Mouse (Mus musculus) lung, embryonic 15.5 days (tissue): ENCODE measurements at regions not wholly inside any gene's neighbourhood (a gene's known extent, or its start where the extent isn't known, plus 50 kb on each side); places are given as distances from the start of the nearest gene placed in this dataset.

Experiments
- ATAC-seq: fragments of 200-750 bp; cut with Nextera tagmentation; 2 replicates; pipeline ENCODE4 v1.8.0; 2017; ENCODE audit warnings: moderate number of reproducible peaks, borderline replicate concordance; ENCODE audit not compliant: low FRiP score, low TSS enrichment; ENCODE audit errors: extremely low read depth
- H3K27ac ChIP-seq: fragments of 300-500 bp; sonication (generic); 2 replicates; pipeline ENCODE4 v1.5.1; 2015; ENCODE audit warnings: moderate library complexity, mild to moderate bottlenecking, inconsistent platforms
- H3K27me3 ChIP-seq: fragments of 300-500 bp; sonication (generic); 2 replicates; pipeline ENCODE4 v1.6.1; 2015; ENCODE audit warnings: inconsistent platforms
- H3K36me3 ChIP-seq: fragments of 300-500 bp; sonication (generic); 2 replicates; pipeline ENCODE4 v1.6.1; 2015; ENCODE audit warnings: inconsistent platforms
- H3K4me1 ChIP-seq: fragments of 300-500 bp; sonication (generic); 2 replicates; pipeline ENCODE4 v1.6.1; 2015; ENCODE audit warnings: inconsistent platforms
- H3K4me2 ChIP-seq: fragments of 300-500 bp; sonication (generic); 2 replicates; pipeline ENCODE4 v1.6.1; 2015; ENCODE audit warnings: inconsistent platforms, mild to moderate bottlenecking, moderate library complexity
- H3K4me3 ChIP-seq: fragments of 300-500 bp; sonication (generic); 2 replicates; pipeline ENCODE4 v1.5.1; 2015; ENCODE audit warnings: mild to moderate bottlenecking, inconsistent platforms
- H3K9ac ChIP-seq: fragments of 300-500 bp; sonication (generic); 2 replicates; pipeline ENCODE4 v1.6.1; 2015; ENCODE audit warnings: inconsistent platforms
- H3K9me3 ChIP-seq: fragments of 300-500 bp; sonication (generic); 2 replicates; pipeline ENCODE4 v1.6.1; 2016; ENCODE audit warnings: inconsistent platforms
- WGBS: fragments of 180-500 bp; shearing (Covaris S2); methylation state at CpG from one replicate; pipeline ENCODE4 v1.1.7; 2015; 5-methylcytosine and 5-hydroxymethylcytosine counted together

DNA sequence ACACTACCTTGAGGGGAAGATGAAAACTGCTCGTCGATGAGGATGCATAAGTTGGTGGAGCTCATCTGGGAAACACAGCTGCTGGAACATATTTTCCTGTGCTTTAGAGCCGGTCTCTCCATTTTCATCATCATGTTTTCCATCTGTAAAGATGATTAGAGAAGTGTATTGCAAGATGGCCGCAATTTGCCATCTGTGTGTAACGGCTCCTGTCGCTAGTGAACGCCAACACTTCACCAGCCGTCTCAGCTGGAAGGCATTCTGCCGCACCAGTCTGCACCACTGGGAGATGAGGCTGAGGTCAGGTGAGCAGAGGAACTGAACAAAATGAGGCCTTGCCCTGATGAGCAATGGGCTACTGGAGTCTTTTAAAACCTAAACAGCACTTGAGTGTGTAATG is 57.4 kb downstream of the Gm21962 start:
- no peak for ATAC-seq
- Histone ChIP-seq H3K9ac (no peak overlapping the region), H3K36me3 (no peaks in the 10 kb centered on the region), H3K4me3 (no peak overlapping the region), H3K9me3 (no peaks in the 10 kb centered on the region), H3K27ac (no peak overlapping the region), H3K4me2 (no peak overlapping the region), H3K27me3 (no peaks in the 10 kb centered on the region), H3K4me1 (no peaks in the 10 kb centered on the region)
- WGBS, result 84% methylated on average over 9 of the region's 9 CpGs

DNA sequence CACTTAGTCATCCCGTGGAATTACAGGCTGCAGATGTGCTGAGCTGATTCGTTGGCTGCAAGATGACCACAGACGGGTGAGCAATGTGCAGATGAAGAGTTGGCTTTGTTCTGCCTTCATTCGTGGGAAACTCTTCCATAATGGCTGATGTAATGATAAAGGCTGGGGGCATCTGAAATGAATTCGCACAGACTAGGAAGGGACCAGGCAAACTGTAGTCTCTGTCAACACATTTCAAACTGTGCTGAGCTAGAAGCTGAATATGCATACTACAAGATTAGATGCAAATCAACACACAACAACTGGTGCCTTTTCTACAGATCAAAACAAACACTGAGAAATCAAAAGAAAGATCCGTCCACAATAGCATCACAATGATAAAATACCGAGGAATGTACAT is 58.1 kb downstream of the Gm21962 start:
- 62% methylated on average over 7 of the region's 7 CpGs for WGBS
- ATAC-seq, result no peak
- no peaks in the 10 kb centered on the region for H3K36me3 ChIP-seq
- H3K27me3 ChIP-seq, result no peaks in the 10 kb centered on the region
- H3K9me3 ChIP-seq, result no peaks in the 10 kb centered on the region
- no peak overlapping the region for H3K4me3 ChIP-seq
- no peak overlapping the region for H3K9ac ChIP-seq
- H3K27ac ChIP-seq, result no peak overlapping the region
- no peaks in the 10 kb centered on the region for H3K4me1 ChIP-seq
- H3K4me2 ChIP-seq, result no peak overlapping the region

DNA sequence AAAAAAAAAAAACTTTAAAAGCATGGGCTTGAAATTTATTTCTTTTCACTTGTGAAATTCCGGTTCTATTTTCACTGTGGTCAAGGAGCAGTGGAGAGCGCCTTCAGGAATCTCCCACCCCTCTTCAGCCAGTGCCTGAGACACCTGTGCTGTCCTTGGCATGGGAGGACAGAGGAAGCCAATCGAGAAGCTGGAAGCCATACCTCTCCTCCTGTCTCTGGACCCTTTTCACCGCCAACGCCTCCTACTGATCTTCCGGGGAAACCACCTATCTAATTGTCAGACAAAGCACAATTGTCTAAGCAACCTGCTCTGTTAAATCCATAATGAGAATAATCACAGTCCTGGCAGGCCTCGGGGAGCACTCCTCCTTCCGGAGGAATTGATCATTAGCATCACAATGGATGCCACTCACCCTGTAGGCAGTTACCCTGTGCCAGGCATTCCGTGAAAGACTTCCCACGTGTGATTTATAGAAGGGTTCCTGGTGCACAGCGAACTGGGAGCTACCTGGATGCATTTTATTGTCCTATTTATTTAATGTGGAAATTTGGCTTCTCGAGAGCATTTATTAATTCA is 66.0 kb downstream of the Gm21962 start:
- no peak overlapping the region for H3K27ac ChIP-seq
- 59% methylated on average over 12 of the region's 12 CpGs for WGBS
- no peak for ATAC-seq

DNA sequence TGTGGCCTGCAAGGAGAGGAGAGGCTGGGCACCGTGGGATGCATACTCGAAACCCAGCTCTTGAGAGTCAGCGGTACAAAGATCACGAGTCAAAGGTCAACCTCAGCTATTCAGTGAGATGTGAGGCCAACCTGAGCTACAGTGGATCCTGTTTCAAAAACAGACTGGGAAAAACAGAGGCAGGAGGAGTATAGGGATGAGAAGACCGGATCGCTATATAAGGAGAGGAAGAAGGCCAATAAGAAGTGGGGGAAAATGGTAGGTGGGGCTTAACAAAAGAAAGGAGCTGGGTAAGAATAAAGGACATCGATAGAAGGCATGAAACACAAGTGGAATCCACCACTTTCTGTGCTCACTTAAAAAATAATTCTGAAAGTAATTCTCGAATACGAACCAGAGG is 70.2 kb downstream of the Gm21962 start:
- WGBS, result 86% methylated on average over 9 of the region's 9 CpGs

More for the DNA sequence above, 66.0 kb downstream of the Gm21962 start:
- H3K36me3 ChIP-seq, result no peaks in the 10 kb centered on the region
- no peak overlapping the region for H3K4me3 ChIP-seq
- no peaks in the 10 kb centered on the region for H3K27me3 ChIP-seq
- no peak overlapping the region for H3K4me2 ChIP-seq
- H3K4me1 ChIP-seq, result no peaks in the 10 kb centered on the region
- no peaks in the 10 kb centered on the region for H3K9me3 ChIP-seq
- no peak overlapping the region for H3K9ac ChIP-seq

GRCm38 (mm10) chr3:137742119-137742518 is 70.8 kb downstream of the Gm21962 start:
- no peaks in the 10 kb centered on the region for H3K36me3 ChIP-seq
- H3K9me3 ChIP-seq, result no peaks in the 10 kb centered on the region
- H3K4me1 ChIP-seq, result no peaks in the 10 kb centered on the region
- no peaks in the 10 kb centered on the region for H3K27me3 ChIP-seq
- ATAC-seq, result no peak
- WGBS, result 79% methylated on average over 4 of the region's 4 CpGs
- no peak overlapping the region for H3K4me3 ChIP-seq
- no peak overlapping the region for H3K4me2 ChIP-seq
- no peak overlapping the region for H3K27ac ChIP-seq
- H3K9ac ChIP-seq, result no peak overlapping the region

More for the DNA sequence above, 70.2 kb downstream of the Gm21962 start:
- Histone ChIP-seq H3K27ac (no peak overlapping the region), H3K36me3 (no peaks in the 10 kb centered on the region), H3K9ac (no peak overlapping the region), H3K4me2 (no peak overlapping the region), H3K9me3 (no peaks in the 10 kb centered on the region), H3K4me3 (no peak overlapping the region), H3K27me3 (no peaks in the 10 kb centered on the region), H3K4me1 (no peaks in the 10 kb centered on the region)
- ATAC-seq, result no peak

- Histone ChIP-seq H3K4me1 (peaks cover 13% of the 10 kb centered on the region), H3K36me3 (no peaks in the 10 kb centered on the region), H3K9me3 (no peaks in the 10 kb centered on the region), H3K27ac (0 out of 2 replicates have a peak overlapping the region, but pooled peaks have one; percentile 51), H3K27me3 (no peaks in the 10 kb centered on the region), H3K4me2 (no peak overlapping the region), H3K4me3 (no peak overlapping the region), H3K9ac (no peak overlapping the region)
- WGBS, result 40% methylated on average over 9 of the region's 9 CpGs
- peak; percentile 64; the same call in 1 of the 2 replicates for ATAC-seq
These were observed 80.5 kb downstream of the Gm21962 start for GRCm38 (mm10) chr3:137751732-137752260.

DNA sequence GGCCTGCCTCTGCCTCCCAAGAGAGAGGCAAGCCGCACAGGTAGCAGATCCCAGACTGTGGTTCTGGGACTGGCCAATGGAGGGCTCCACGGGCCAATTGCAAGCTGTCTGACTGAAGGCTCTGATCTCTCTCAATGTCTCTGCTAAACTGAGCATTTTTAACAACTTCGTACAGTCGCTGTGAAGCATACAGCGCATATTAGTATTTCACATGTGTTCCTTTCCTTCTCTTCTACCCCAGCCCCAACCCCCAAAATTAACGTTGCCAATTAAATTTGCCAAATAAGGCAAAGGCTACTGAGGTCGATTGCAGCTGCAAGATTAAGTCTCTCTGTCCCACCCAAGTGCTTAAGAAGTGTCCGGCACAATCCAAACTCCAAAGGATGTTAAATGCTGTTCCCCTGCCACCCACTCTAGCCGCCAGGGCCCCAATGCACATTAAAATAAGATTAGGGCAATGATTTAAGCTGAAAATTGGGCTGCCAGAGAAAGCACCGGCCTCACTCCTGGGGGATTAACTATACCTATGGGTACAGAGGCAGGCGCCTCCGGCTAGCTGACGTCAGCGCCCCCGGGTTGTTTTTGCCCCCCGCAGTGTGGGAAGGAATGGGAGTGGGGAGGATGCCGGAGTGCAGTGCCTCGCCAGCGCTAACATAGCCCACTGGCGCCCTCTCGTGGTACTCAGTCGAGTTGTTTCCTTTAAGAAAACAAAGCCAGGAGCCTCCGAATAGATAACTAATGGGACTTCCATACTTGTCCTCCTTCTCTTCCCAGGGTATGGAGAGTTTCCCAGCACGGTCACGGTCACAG is 81.3 kb downstream of the Gm21962 start:
- peak overlapping the region; percentile 51; the same call in 1 of the 2 replicates for H3K27ac ChIP-seq
- no peaks in the 10 kb centered on the region for H3K36me3 ChIP-seq
- H3K4me1 ChIP-seq, result peaks cover 13% of the 10 kb centered on the region
- ATAC-seq, result peak; percentile 88
- H3K4me3 ChIP-seq, result peak overlapping the region; percentile 41
- peak overlapping the region; percentile 31; the same call in 1 of the 2 replicates for H3K9ac ChIP-seq
- 17% methylated on average over 25 of the region's 25 CpGs for WGBS
- no peaks in the 10 kb centered on the region for H3K27me3 ChIP-seq
- H3K4me2 ChIP-seq, result peak overlapping the region; percentile 66
- H3K9me3 ChIP-seq, result no peaks in the 10 kb centered on the region

DNA sequence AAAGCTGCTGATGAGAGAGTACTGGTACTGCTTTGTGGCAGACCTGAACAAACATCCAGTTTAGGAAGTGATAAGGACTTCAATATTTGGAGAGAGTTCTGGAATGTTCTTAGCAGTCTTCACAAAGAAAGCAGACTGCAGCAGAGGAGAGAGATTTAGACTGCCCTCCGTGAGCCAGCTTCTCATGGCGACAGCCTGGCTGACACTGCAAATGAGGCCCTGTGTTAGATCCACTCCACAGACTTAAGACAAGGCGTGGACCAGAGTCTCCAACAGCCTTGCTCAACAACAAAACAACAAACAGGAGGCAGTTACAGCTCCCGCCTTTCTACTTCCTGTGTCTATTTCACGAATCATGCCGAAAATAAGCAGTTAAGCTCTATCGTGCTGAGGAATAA is 81.9 kb downstream of the Gm21962 start:
- Histone ChIP-seq H3K4me3 (peak overlapping the region; percentile 41), H3K4me2 (peak overlapping the region; percentile 66), H3K27ac (no peak overlapping the region), H3K9me3 (no peaks in the 10 kb centered on the region), H3K27me3 (no peaks in the 10 kb centered on the region), H3K36me3 (no peaks in the 10 kb centered on the region), H3K4me1 (peaks cover 13% of the 10 kb centered on the region), H3K9ac (no peak overlapping the region)
- 40% methylated on average over 7 of the region's 7 CpGs for WGBS
- ATAC-seq, result peak; percentile 21; the same call in 1 of the 2 replicates

DNA sequence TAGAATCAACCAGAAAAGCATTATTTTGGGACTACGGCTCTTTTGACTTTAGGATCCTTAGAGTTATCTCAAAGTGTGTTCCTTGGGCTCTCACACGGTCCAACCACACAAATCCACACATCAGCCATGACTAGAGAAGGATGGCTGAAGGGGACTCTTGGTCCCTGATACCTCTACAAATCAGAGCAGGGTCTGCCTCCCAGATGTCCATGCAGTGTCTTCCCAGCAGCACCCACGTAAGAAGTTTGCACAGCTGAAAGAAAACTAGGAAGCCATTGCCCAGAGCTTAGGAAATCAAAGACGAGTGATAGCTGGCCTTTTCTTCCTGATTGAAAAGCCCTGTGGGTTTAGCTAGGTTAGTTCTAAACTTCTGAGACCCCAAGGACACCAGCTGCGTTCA is 84.1 kb downstream of the Gm21962 start:
- Histone ChIP-seq H3K4me2 (no peak overlapping the region), H3K27ac (no peak overlapping the region), H3K4me1 (peaks cover 13% of the 10 kb centered on the region), H3K27me3 (no peaks in the 10 kb centered on the region), H3K36me3 (no peaks in the 10 kb centered on the region), H3K9me3 (no peaks in the 10 kb centered on the region), H3K4me3 (no peak overlapping the region), H3K9ac (no peak overlapping the region)
- 77% methylated on average over 5 of the region's 5 CpGs for WGBS
- ATAC-seq, result no peak

DNA sequence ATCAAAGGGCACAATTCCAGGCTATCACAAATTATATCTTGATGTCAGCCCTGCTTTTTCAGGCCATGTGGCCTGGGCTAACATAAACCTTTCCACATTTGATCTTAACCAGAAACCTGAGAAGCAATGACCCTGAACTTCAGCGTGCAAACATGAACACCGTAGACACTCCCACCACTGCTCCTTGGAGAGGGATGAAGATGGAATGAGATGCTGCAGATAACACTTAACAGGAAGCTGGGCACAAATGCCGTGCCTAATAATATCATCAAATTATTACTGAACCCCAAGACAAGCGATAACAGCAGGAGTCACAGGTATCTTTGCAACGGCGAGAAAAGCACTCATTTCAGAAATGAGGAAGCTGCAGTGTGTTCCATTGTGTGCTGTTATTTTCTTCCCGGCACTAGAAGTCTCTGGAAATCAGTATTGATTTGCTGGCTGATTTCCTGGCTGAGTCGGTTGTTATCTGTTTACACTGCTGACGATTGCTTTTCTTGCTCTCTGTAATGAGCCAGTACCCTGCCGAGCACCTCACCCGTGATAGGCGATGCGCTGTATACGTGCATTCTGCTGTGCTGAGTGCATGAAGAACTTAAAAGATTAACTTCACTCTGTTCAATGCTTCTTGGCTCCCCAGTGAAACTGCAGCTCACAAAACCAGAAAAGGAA is 91.0 kb downstream of the Gm21962 start:
- Histone ChIP-seq H3K36me3 (no peaks in the 10 kb centered on the region), H3K4me3 (no peak overlapping the region), H3K4me2 (no peak overlapping the region), H3K27me3 (no peaks in the 10 kb centered on the region), H3K9ac (no peak overlapping the region), H3K27ac (no peak overlapping the region), H3K9me3 (no peaks in the 10 kb centered on the region), H3K4me1 (no peaks in the 10 kb centered on the region)
- 50% methylated on average over 14 of the region's 14 CpGs for WGBS
- ATAC-seq, result no peak

GRCm38 (mm10) chr3:137763406-137763805 is 92.1 kb downstream of the Gm21962 start:
- Histone ChIP-seq H3K4me3 (no peak overlapping the region), H3K4me1 (no peaks in the 10 kb centered on the region), H3K27ac (no peak overlapping the region), H3K9ac (no peak overlapping the region), H3K36me3 (no peaks in the 10 kb centered on the region), H3K9me3 (no peaks in the 10 kb centered on the region), H3K4me2 (no peak overlapping the region), H3K27me3 (no peaks in the 10 kb centered on the region)
- ATAC-seq, result no peak
- 83% methylated on average over 5 of the region's 5 CpGs for WGBS

DNA sequence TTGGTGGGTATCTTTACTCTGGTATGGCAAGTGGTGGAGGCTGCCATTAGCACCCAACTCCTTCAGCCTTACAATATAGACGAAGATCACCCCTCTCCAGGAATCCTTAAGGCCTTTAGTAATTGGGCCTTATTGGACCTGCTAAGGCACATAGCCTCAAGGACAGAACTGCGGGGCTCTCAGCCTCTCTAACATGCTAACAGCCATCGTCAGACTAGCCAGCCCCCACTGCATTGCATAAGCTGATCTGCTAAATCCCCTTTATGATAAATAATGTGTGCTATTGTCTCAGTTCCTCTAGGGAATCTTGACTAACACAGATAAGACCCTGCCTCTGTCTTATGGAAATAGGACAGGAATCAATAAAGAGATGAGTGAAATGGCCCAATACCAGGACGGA is 95.7 kb upstream of the H2afz start:
- Histone ChIP-seq H3K27me3 (no peaks in the 10 kb centered on the region), H3K27ac (no peak overlapping the region), H3K9ac (no peak overlapping the region), H3K4me1 (no peaks in the 10 kb centered on the region), H3K4me3 (no peak overlapping the region), H3K36me3 (no peaks in the 10 kb centered on the region), H3K4me2 (no peak overlapping the region), H3K9me3 (no peaks in the 10 kb centered on the region)
- ATAC-seq, result no peak
- WGBS, result 74% methylated on average over 4 of the region's 4 CpGs
